Mouse (Mus musculus) gastrocnemius, postnatal 4 days (tissue): ENCODE measurements around the gene Tm9sf4. TPM values are rescaled to one million over a fixed set of nuclear protein-coding genes. Genes with fewer than 3 reads are reported as not detected.

ENCODE experiments used
- DNase-seq, 2 experiments: peaks; one replicate each; pipeline ENCODE4 v3.0.0; 2021 to 2022; ENCODE audit warnings: low spot score in 2 of 2, mixed read lengths in 2 of 2
- total RNA-seq, 2 experiments: library from RNA; stranded (reverse); gene quantifications; 2 replicates each; pipeline ENCODE4 v1.2.3; 2021

Gene Tm9sf4
- total RNA-seq, 2 experiments from 2014 or later = 79.4 to 83.5 TPM

DNA sequence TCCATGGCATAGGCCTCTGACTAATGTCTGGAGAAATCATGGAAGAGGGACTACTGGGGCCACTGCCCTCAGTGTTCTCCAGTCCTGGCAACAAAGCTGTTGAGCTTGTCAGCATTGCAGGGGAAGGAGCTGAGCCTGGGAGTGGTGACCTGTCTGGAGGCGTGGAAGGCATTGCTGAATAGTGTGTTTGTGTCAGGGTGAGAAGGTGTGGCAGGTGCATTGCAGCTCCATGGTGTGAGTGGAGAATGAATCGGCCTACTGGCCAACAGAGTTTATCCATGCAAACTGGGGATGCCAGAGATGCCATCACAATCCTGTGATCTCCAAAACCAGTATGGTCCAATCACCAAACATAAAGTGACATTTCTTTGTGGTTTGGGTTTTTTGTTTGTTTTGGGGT lies 95.5 kb downstream of the Tm9sf4 start:
- DNase-seq = no peak

DNA sequence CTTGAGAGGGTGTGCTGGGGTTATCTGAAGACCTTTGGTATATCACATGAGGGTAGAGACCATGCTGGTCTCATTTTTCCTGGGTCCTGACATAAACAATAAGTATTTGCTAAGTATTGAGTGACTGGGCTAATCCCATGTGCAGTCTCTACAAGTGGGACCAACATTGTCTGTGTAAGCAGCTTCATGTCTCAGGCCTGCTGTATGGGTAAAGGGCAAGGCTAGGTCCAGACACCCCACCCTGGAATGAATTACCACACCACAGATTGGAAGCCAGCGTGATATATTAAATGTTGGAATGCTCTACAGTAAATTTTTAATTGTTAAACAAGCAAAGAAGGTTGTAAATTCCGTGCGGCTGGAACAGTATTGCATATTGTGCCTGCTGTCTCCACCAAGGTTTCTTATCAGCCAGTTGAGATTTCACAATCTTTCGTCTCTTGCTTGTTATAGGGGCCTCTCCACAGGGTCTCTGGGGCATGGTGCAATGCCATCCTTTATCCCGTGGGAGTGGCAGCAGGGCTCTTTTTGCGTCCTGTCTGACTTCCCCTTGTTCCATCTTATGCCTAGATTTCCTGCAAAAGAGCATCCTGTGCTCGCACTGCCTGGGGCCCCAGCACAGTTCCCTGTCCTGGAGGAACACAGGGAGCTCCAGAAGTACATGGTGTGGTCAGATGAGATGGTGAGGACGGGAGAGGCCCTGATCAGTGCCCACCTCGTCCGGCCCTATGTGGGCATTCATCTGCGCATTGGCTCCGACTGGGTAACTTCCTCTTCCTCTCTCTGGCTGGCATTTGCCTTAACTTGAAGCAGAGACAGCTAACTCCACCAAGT lies 98.1 kb downstream of the Tm9sf4 start:
- DNase-seq = no peak

Other genes with a start within 250 kb of the Tm9sf4 start
- gene Mylk2, start 250.0 kb upstream of the Tm9sf4 start, total RNA-seq = 100 to 1,000 TPM in 1 of 2 experiments, 10 to 100 TPM in 1; 95.7 to 138 TPM
- gene Foxs1, start 228.1 kb upstream of the Tm9sf4 start, total RNA-seq = 1 to 10 TPM; 5.4 to 7.3 TPM
- 1 to 10 TPM; 3.6 to 3.8 TPM for gene Dusp15, start 209.6 kb upstream of the Tm9sf4 start, total RNA-seq
- gene Ttll9, start 198.8 kb upstream of the Tm9sf4 start, total RNA-seq = not detected
- gene Pdrg1, start 145.9 kb upstream of the Tm9sf4 start, total RNA-seq = 10 to 100 TPM; 55.6 to 64.3 TPM
- 1 to 10 TPM; 1.1 to 1.2 TPM for gene Xkr7, start 129.5 kb upstream of the Tm9sf4 start, total RNA-seq
- gene Ccm2l, start 95.3 kb upstream of the Tm9sf4 start, total RNA-seq = 10 to 100 TPM in 1 of 2 experiments, 1 to 10 TPM in 1; 9.6 to 10.3 TPM
- 1 to 10 TPM; 3.1 to 3.4 TPM for gene Hck, start 52.8 kb upstream of the Tm9sf4 start, total RNA-seq
- 1 to 10 TPM; 3.8 to 4.0 TPM for gene Tspyl3, start 64.1 kb downstream of the Tm9sf4 start, total RNA-seq
- 10 to 100 TPM; 13.4 to 13.6 TPM for gene Plagl2, start 80.1 kb downstream of the Tm9sf4 start, total RNA-seq
- gene Pofut1, start 80.2 kb downstream of the Tm9sf4 start, total RNA-seq = 10 to 100 TPM; 45.3 to 46.9 TPM
- 1 to 10 TPM; 8.9 to 9.1 TPM for gene Kif3b, start 130.1 kb downstream of the Tm9sf4 start, total RNA-seq
- 10 to 100 TPM; 27.1 to 28.9 TPM for gene Asxl1, start 184.5 kb downstream of the Tm9sf4 start, total RNA-seq